Mouse (Mus musculus): ENCODE results near the gene Zbtb25. TPM values are rescaled to one million over a fixed set of nuclear protein-coding genes. Genes with fewer than 3 reads are reported as not detected.

The Zbtb25 gene
- polyA plus RNA-seq, 1 experiment = 22.1 TPM

GRCm38 (mm10) chr12:76397281-76397680 lies 27.9 kb upstream of the Zbtb25 start:
- no peak overlapping the region for H3K27ac ChIP-seq (ENCODE audit: control insufficient read depth, insufficient read depth, low read length)
- no peaks in the 10 kb centered on the region for H3K4me1 ChIP-seq (replicated peaks; ENCODE audit: control insufficient read depth, insufficient read depth, low read length)
- WGBS = 94% methylated on average over 5 of the region's 5 CpGs
- no peak for TF ChIP-seq CTCF (IDR thresholded peaks at IDR 0.05; ENCODE audit: borderline replicate concordance, control insufficient read depth, extremely low read depth, insufficient read depth, low read length, poor library complexity)
- TF ChIP-seq POLR2A (IDR thresholded peaks at IDR 0.05; ENCODE audit: control insufficient read depth, extremely low read depth, insufficient read depth, low read length, poor library complexity) = no peak
- no peak for DNase-seq
- H3K27me3 ChIP-seq (ENCODE audit: control insufficient read depth, insufficient read depth, low read length) = no peaks in the 10 kb centered on the region
- H3K4me3 ChIP-seq (ENCODE audit: control insufficient read depth, insufficient read depth, low read length) = no peak overlapping the region
- no peaks in the 10 kb centered on the region for H3K36me3 ChIP-seq (ENCODE audit: control insufficient read depth, insufficient read depth, low read length)

GRCm38 (mm10) chr12:76392979-76393378 lies 23.6 kb upstream of the Zbtb25 start:
- H3K27me3 ChIP-seq (ENCODE audit: control insufficient read depth, insufficient read depth, low read length) = no peaks in the 10 kb centered on the region
- TF ChIP-seq CTCF (IDR thresholded peaks at IDR 0.05; ENCODE audit: borderline replicate concordance, control insufficient read depth, extremely low read depth, insufficient read depth, low read length, poor library complexity) (no peak), POLR2A (IDR thresholded peaks at IDR 0.05; ENCODE audit: control insufficient read depth, extremely low read depth, insufficient read depth, low read length, poor library complexity) (no peak)
- no peak overlapping the region for H3K4me3 ChIP-seq (ENCODE audit: control insufficient read depth, insufficient read depth, low read length)
- 93% methylated on average over 5 of the region's 5 CpGs for WGBS
- DNase-seq = no peak
- H3K4me1 ChIP-seq (replicated peaks; ENCODE audit: control insufficient read depth, insufficient read depth, low read length) = no peaks in the 10 kb centered on the region
- H3K36me3 ChIP-seq (ENCODE audit: control insufficient read depth, insufficient read depth, low read length) = peaks cover 16% of the 10 kb centered on the region; the same call in 1 of the 2 replicates
- no peak overlapping the region for H3K27ac ChIP-seq (ENCODE audit: control insufficient read depth, insufficient read depth, low read length)

- 94% methylated on average over 3 of the region's 3 CpGs for WGBS
- no peak for TF ChIP-seq CTCF (IDR thresholded peaks at IDR 0.05; ENCODE audit: borderline replicate concordance, control insufficient read depth, extremely low read depth, insufficient read depth, low read length, poor library complexity)
- TF ChIP-seq POLR2A (IDR thresholded peaks at IDR 0.05; ENCODE audit: control insufficient read depth, extremely low read depth, insufficient read depth, low read length, poor library complexity) = no peak
- Histone ChIP-seq H3K36me3 (ENCODE audit: control insufficient read depth, insufficient read depth, low read length) (peaks cover 22% of the 10 kb centered on the region), H3K27ac (ENCODE audit: control insufficient read depth, insufficient read depth, low read length) (no peak overlapping the region), H3K4me1 (replicated peaks; ENCODE audit: control insufficient read depth, insufficient read depth, low read length) (no peaks in the 10 kb centered on the region), H3K27me3 (ENCODE audit: control insufficient read depth, insufficient read depth, low read length) (no peaks in the 10 kb centered on the region), H3K4me3 (ENCODE audit: control insufficient read depth, insufficient read depth, low read length) (no peak overlapping the region)
- DNase-seq = no peak
Observed at GRCm38 (mm10) chr12:76391595-76392271, 22.3 kb upstream of the Zbtb25 start.

- H3K27me3 ChIP-seq (ENCODE audit: control insufficient read depth, insufficient read depth, low read length) = no peaks in the 10 kb centered on the region
- DNase-seq = no peak
- H3K4me1 ChIP-seq (replicated peaks; ENCODE audit: control insufficient read depth, insufficient read depth, low read length) = no peaks in the 10 kb centered on the region
- TF ChIP-seq POLR2A (IDR thresholded peaks at IDR 0.05; ENCODE audit: control insufficient read depth, extremely low read depth, insufficient read depth, low read length, poor library complexity) = no peak
- TF ChIP-seq CTCF (IDR thresholded peaks at IDR 0.05; ENCODE audit: borderline replicate concordance, control insufficient read depth, extremely low read depth, insufficient read depth, low read length, poor library complexity) = no peak
- peaks cover 38% of the 10 kb centered on the region for H3K36me3 ChIP-seq (ENCODE audit: control insufficient read depth, insufficient read depth, low read length)
- no peak overlapping the region for H3K4me3 ChIP-seq (ENCODE audit: control insufficient read depth, insufficient read depth, low read length)
- no peak overlapping the region for H3K27ac ChIP-seq (ENCODE audit: control insufficient read depth, insufficient read depth, low read length)
- 91% methylated on average over 11 of the region's 11 CpGs for WGBS
Observed at GRCm38 (mm10) chr12:76388794-76389193, 19.4 kb upstream of the Zbtb25 start.

- no peak overlapping the region for H3K27ac ChIP-seq (ENCODE audit: control insufficient read depth, insufficient read depth, low read length)
- H3K4me1 ChIP-seq (replicated peaks; ENCODE audit: control insufficient read depth, insufficient read depth, low read length) = no peaks in the 10 kb centered on the region
- TF ChIP-seq CTCF (IDR thresholded peaks at IDR 0.05; ENCODE audit: borderline replicate concordance, control insufficient read depth, extremely low read depth, insufficient read depth, low read length, poor library complexity) (no peak), POLR2A (IDR thresholded peaks at IDR 0.05; ENCODE audit: control insufficient read depth, extremely low read depth, insufficient read depth, low read length, poor library complexity) (no peak)
- peaks cover 36% of the 10 kb centered on the region for H3K36me3 ChIP-seq (ENCODE audit: control insufficient read depth, insufficient read depth, low read length)
- H3K27me3 ChIP-seq (ENCODE audit: control insufficient read depth, insufficient read depth, low read length) = no peaks in the 10 kb centered on the region
- DNase-seq = no peak
- H3K4me3 ChIP-seq (ENCODE audit: control insufficient read depth, insufficient read depth, low read length) = no peak overlapping the region
- WGBS = 93% methylated on average over 8 of the region's 8 CpGs
Observed at GRCm38 (mm10) chr12:76385342-76385741, 15.9 kb upstream of the Zbtb25 start.

- Histone ChIP-seq H3K4me1 (replicated peaks; ENCODE audit: control insufficient read depth, insufficient read depth, low read length) (peaks cover 5% of the 10 kb centered on the region), H3K36me3 (ENCODE audit: control insufficient read depth, insufficient read depth, low read length) (peaks cover under 1% of the 10 kb centered on the region; the same call in 1 of the 2 replicates), H3K4me3 (ENCODE audit: control insufficient read depth, insufficient read depth, low read length) (no peak overlapping the region), H3K27me3 (ENCODE audit: control insufficient read depth, insufficient read depth, low read length) (no peaks in the 10 kb centered on the region), H3K27ac (ENCODE audit: control insufficient read depth, insufficient read depth, low read length) (no peak overlapping the region)
- no peak for DNase-seq
- TF ChIP-seq POLR2A (IDR thresholded peaks at IDR 0.05; ENCODE audit: control insufficient read depth, extremely low read depth, insufficient read depth, low read length, poor library complexity) (no peak), CTCF (IDR thresholded peaks at IDR 0.05; ENCODE audit: borderline replicate concordance, control insufficient read depth, extremely low read depth, insufficient read depth, low read length, poor library complexity) (no peak)
- WGBS = 96% methylated on average over 7 of the region's 7 CpGs
Observed at GRCm38 (mm10) chr12:76380151-76380550, 10.7 kb upstream of the Zbtb25 start.
